Mouse (Mus musculus) ovary, adult 2 months (tissue): ENCODE results near the gene B830017H08Rik. TPM values are rescaled to one million over a fixed set of nuclear protein-coding genes. Genes with fewer than 3 reads are reported as not detected.

Source experiments
- polyA plus RNA-seq: library from polyadenylated mRNA; depleted of rRNA; stranded (reverse); fragments of >200 nt; gene quantifications from 2 replicates; pipeline ENCODE4 v1.2.3, GENCODE M21; 2012; rRNA removed

Gene B830017H08Rik
- polyA plus RNA-seq: 1.6 and 2.9 TPM in 2 replicates

GRCm38 (mm10) chr16:17832821-17833220 lies at the start of gene B830017H08Rik:
B830017H08Rik (plus strand) TSS chr16:17833121.

GRCm38 (mm10) chr16:17796971-17797811 lies 35.7 kb upstream of the B830017H08Rik start, which contains the start of gene Scarf2:
Scarf2 (plus strand) TSS chr16:17797282.

DNA sequence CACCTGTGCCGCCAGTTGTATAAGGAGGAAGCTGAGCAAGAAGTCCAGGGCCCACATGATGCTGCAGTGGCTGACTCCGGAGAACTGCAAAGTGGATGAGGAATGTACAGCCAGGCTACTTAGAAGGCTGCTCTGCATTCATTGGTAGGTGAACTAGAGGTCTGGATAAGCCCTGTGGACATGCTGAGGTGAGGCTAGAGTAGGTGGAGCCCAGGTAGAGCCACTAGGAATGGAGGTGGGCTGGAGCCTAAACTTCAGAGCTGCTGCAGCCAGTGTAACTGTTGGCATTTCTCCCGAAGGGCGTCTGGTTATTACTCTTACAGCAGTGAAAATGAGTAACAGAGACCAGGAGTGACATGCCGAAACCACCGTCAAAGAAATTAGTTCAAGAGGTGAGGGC lies 5.1 kb downstream of the B830017H08Rik start, which contains the start of gene Car15:
TSS of gene Car15 (minus strand) at position 314 of the 400 bp plus-strand sequence.

Other genes with a start within 250 kb of the B830017H08Rik start
- gene Slc7a4, start 249.9 kb upstream of the B830017H08Rik start, polyA plus RNA-seq: 52.7 and 62.9 TPM in 2 replicates
- gene Smpd4, start 213.8 kb upstream of the B830017H08Rik start, polyA plus RNA-seq: 84.1 and 97.5 TPM in 2 replicates
- gene Ccdc74a, start 186.7 kb upstream of the B830017H08Rik start, polyA plus RNA-seq: 9.6 and 11.7 TPM in 2 replicates
- 112 and 197 TPM in 2 replicates for gene Med15, start 100.2 kb upstream of the B830017H08Rik start, polyA plus RNA-seq
- gene Klhl22, start 73.5 kb upstream of the B830017H08Rik start, polyA plus RNA-seq: 148 and 167 TPM in 2 replicates
- gene Scarf2, start 35.8 kb upstream of the B830017H08Rik start, polyA plus RNA-seq: 189 and 286 TPM in 2 replicates
- 7.8 and 10.4 TPM in 2 replicates for gene Car15, start 5.2 kb downstream of the B830017H08Rik start, polyA plus RNA-seq
- 1.9 and 2.4 TPM in 2 replicates for gene Gm20518, start 58.5 kb downstream of the B830017H08Rik start, polyA plus RNA-seq
- 0.12 TPM in 1 of 2 replicates, not detected in the other for gene Tssk1, start 61.1 kb downstream of the B830017H08Rik start, polyA plus RNA-seq
- 236 and 311 TPM in 2 replicates for gene Dgcr2, start 65.4 kb downstream of the B830017H08Rik start, polyA plus RNA-seq
- gene Tssk2, start 65.5 kb downstream of the B830017H08Rik start, polyA plus RNA-seq: not detected in 2 replicates
- gene Ess2, start 78.2 kb downstream of the B830017H08Rik start, polyA plus RNA-seq: 26.4 and 34.9 TPM in 2 replicates
- 0.32 TPM in 1 of 2 replicates, not detected in the other for gene Gsc2, start 81.9 kb downstream of the B830017H08Rik start, polyA plus RNA-seq
- 223 and 245 TPM in 2 replicates for gene Slc25a1, start 95.1 kb downstream of the B830017H08Rik start, polyA plus RNA-seq
- gene Vpreb2, start 147.3 kb downstream of the B830017H08Rik start, polyA plus RNA-seq: not detected in 2 replicates
- 118 and 150 TPM in 2 replicates for gene Dgcr6, start 219.7 kb downstream of the B830017H08Rik start, polyA plus RNA-seq